Comparison of ENCODE assay signal across 9 mouse cellular contexts in genomic region chr5:75148343-75149127, GRCm38 (mm10). TPM values are rescaled to one million over a fixed set of nuclear protein-coding genes. Genes with fewer than 3 reads are reported as not detected.
DNase-seq lines count a peak whose midpoint lies in the region; ATAC-seq and TF ChIP-seq lines count a peak whose summit lies in the region.
"Had no signal": no experiment of that assay in that cellular context is flagged by ENCODE, and none has a peak within 500 bp of the region (broad histone marks: within the 10 kb centered on the region; RNA-seq: fewer than 3 reads in every experiment).

No protein-coding gene starts in this region.

- no peak for TF ChIP-seq EP300 in heart, adult 2 months (IDR thresholded peaks at IDR 0.05; ENCODE audit: insufficient read depth, low read depth, low read length)

- H3K4me2 ChIP-seq in intestine, postnatal 0 days (replicated peaks; ENCODE audit: low read depth) = peak overlapping the region; percentile 35
- H3K4me2 ChIP-seq in midbrain, embryonic 14.5 days (ENCODE audit: low read length) = no peak overlapping the region

- no peaks in the 10 kb centered on the region for H3K79me2 ChIP-seq in heart, adult 2 months (replicated peaks; ENCODE audit: control insufficient read depth, insufficient read depth, low read length)

- peak overlapping the region; percentile 39; the same call in 1 of the 2 replicates for H3K9ac ChIP-seq in heart, adult 2 months (ENCODE audit: low read depth, low read length)
- H3K9ac ChIP-seq in intestine, postnatal 0 days (ENCODE audit: low read depth, low read length) = no peak overlapping the region
- H3K9ac ChIP-seq in midbrain, embryonic 14.5 days (replicated peaks; ENCODE audit: low read length) = no peak overlapping the region

- ATAC-seq in intestine, postnatal 0 days = no peak; the same call in 1 of the 2 replicates
- no peak for ATAC-seq in midbrain, embryonic 14.5 days (ENCODE audit: low FRiP score, low TSS enrichment)
- ATAC-seq in frontal cortex, adult (ENCODE audit: low TSS enrichment) = no peak

- no peaks in the 10 kb centered on the region; the same call in 1 of the 2 replicates for H3K4me1 ChIP-seq in heart, adult 2 months (ENCODE audit: control insufficient read depth, insufficient read depth, low read length)
- no peaks in the 10 kb centered on the region; the same call in 1 of the 2 replicates for H3K4me1 ChIP-seq in intestine, postnatal 0 days (replicated peaks; ENCODE audit: control insufficient read depth, insufficient read depth, low read length)
- 0 out of 2 replicates have a peak, but pooled peaks cover 4% of the 10 kb centered on the region for H3K4me1 ChIP-seq in midbrain, embryonic 14.5 days (ENCODE audit: control insufficient read depth, insufficient read depth, low read length)

- no peaks in the 10 kb centered on the region for H3K9me3 ChIP-seq in intestine, postnatal 0 days (ENCODE audit: control insufficient read depth)
- H3K9me3 ChIP-seq in midbrain, embryonic 14.5 days (ENCODE audit: control insufficient read depth, low read length) = no peaks in the 10 kb centered on the region

- H3K4me3 ChIP-seq in heart, adult 2 months = peak overlapping the region; percentile 13; the same call in 1 of the 2 replicates
- H3K4me3 ChIP-seq in intestine, postnatal 0 days (ENCODE audit: low read depth, low read length) = peak overlapping the region; percentile 20
- H3K4me3 ChIP-seq in midbrain, embryonic 14.5 days (replicated peaks; ENCODE audit: low read depth, low read length) = no peak overlapping the region
- no peak overlapping the region for H3K4me3 ChIP-seq in layer of hippocampus, adult 2 months

- peak; percentile 60 for TF ChIP-seq POLR2A in heart, adult 2 months (IDR thresholded peaks at IDR 0.05; ENCODE audit: insufficient read depth, low read depth, low read length)

- 9% methylated on average over 30 of the region's 30 CpGs for WGBS in heart, adult 2 months
- WGBS in intestine, postnatal 0 days = 7% methylated on average over 30 of the region's 30 CpGs
- WGBS in midbrain, embryonic 14.5 days = under 1% methylated on average over 30 of the region's 30 CpGs

- H3K27me3 ChIP-seq in heart, adult 2 months (ENCODE audit: control insufficient read depth, insufficient read depth, low read length) = peaks cover 24% of the 10 kb centered on the region
- peaks cover 77% of the 10 kb centered on the region for H3K27me3 ChIP-seq in intestine, postnatal 0 days (replicated peaks; ENCODE audit: control insufficient read depth, insufficient read depth, low read length)
- H3K27me3 ChIP-seq in midbrain, embryonic 14.5 days (ENCODE audit: control insufficient read depth, insufficient read depth, low read length) = peaks cover 91% of the 10 kb centered on the region

- DNase-seq in ovary, postnatal 14 days (ENCODE audit: low spot score) = peak; percentile 27
- no peak for DNase-seq in ovary, postnatal 10 days (ENCODE audit: low spot score)
- peak; percentile 73 to 74 for DNase-seq in heart, adult 2 months
- DNase-seq in midbrain, embryonic 14.5 days = peak; percentile 40
- no peak for DNase-seq in left cerebral cortex, adult 8-10 months (ENCODE audit: low spot score in 2 of 2)
- DNase-seq in layer of hippocampus, adult 2 months (ENCODE audit: low spot score in 2 of 2) = no peak

- intact Hi-C loops in heart, adult 2 months (cut with DNase I) = no loop called here

- H3K36me3 ChIP-seq in heart, adult 2 months (ENCODE audit: control insufficient read depth, insufficient read depth, low read length) = no peaks in the 10 kb centered on the region
- H3K36me3 ChIP-seq in intestine, postnatal 0 days (ENCODE audit: control insufficient read depth, insufficient read depth) = no peaks in the 10 kb centered on the region
- no peaks in the 10 kb centered on the region for H3K36me3 ChIP-seq in midbrain, embryonic 14.5 days (ENCODE audit: control insufficient read depth, insufficient read depth, low read length)

- peak overlapping the region; percentile 55 for H3K27ac ChIP-seq in heart, adult 2 months
- H3K27ac ChIP-seq in intestine, postnatal 0 days (ENCODE audit: low read depth, low read length) = 0 out of 2 replicates have a peak overlapping the region, but pooled peaks have one; percentile 28
- no peak overlapping the region for H3K27ac ChIP-seq in midbrain, embryonic 14.5 days (replicated peaks; ENCODE audit: low read depth, low read length)
- no peak overlapping the region for H3K27ac ChIP-seq in layer of hippocampus, adult 2 months

- no peak for TF ChIP-seq CTCF in heart, adult 2 months (IDR thresholded peaks at IDR 0.05)
- no peak for TF ChIP-seq CTCF in intestine, postnatal 0 days (IDR thresholded peaks at IDR 0.05; ENCODE audit: low read depth)
- no peak for TF ChIP-seq CTCF in layer of hippocampus, adult 2 months (conservative IDR thresholded peaks at IDR 0.05)

RNA-seq across cellular contexts. Expression of gene Pdgfra, which starts 3.6 kb away (rescaled TPM):
- 10 to 100 TPM; 27.8 to 29.3 TPM for total RNA-seq in heart, adult 2 months (2021)
- 11.8 and 23.3 TPM in 2 replicates for polyA plus RNA-seq in heart, adult 2 months (2012; rRNA removed)
- polyA plus RNA-seq in intestine, postnatal 0 days (2015; fragmentation: Nextera tagmentation; extraction: Ambion mirVana) = 12.0 and 13.8 TPM in 2 replicates
- polyA plus RNA-seq in midbrain, embryonic 14.5 days (2014; fragmentation: Nextera tagmentation; extraction: Ambion mirVana) = 3.6 and 9.4 TPM in 2 replicates
- 10 to 100 TPM; 36.1 to 41.1 (median 40.3) TPM for total RNA-seq in left cerebral cortex, adult 8-10 months (2022)
- total RNA-seq in layer of hippocampus, adult 2 months (2021) = 10 to 100 TPM; 40.4 to 40.5 TPM
- total RNA-seq: hematopoietic stem cell, adult 5-6 weeks had no signal

Comparison
In these comparisons a context has a peak if more than half of its experiments do, and no peak if none do; other contexts are left out.
1. DNase-seq: peak in ovary, postnatal 14 days (single experiment), heart, adult 2 months (2 of 2) and midbrain, embryonic 14.5 days (single experiment); none in ovary, postnatal 10 days (single experiment), left cerebral cortex, adult 8-10 months (0 of 2) and layer of hippocampus, adult 2 months (0 of 2).
2. H3K27ac ChIP-seq: peak in heart, adult 2 months (single experiment) and intestine, postnatal 0 days (single experiment); none in midbrain, embryonic 14.5 days (single experiment) and layer of hippocampus, adult 2 months (single experiment).
3. H3K4me3 ChIP-seq: peak in heart, adult 2 months (single experiment) and intestine, postnatal 0 days (single experiment); none in midbrain, embryonic 14.5 days (single experiment) and layer of hippocampus, adult 2 months (single experiment).